Mouse (Mus musculus) granulocyte monocyte progenitor cell, adult 5-6 weeks (primary cell): ENCODE measurements around the gene Slc48a1. TPM values are rescaled to one million over a fixed set of nuclear protein-coding genes. Genes with fewer than 3 reads are reported as not detected.

ENCODE experiments used
- ATAC-seq: replicated peaks from 2 replicates; pipeline ENCODE4 v1.8.0; 2016; ENCODE audit warnings: mild to moderate bottlenecking, moderate TSS enrichment, inconsistent platforms; ENCODE audit not compliant: poor library complexity, severe bottlenecking
- total RNA-seq, 2 experiments: library from RNA; stranded (forward) in 1 of 2; stranded (reverse) in 1 of 2; fragments of 200-712, 200-1000 nt in 1 of 2; fragments of >200 nt in 1 of 2; fragmentation: Nextera tagmentation in 1 of 2; gene quantifications; 2 replicates each; pipeline ENCODE4 v1.2.3; 2014 to 2017

The Slc48a1 gene
- total RNA-seq (2014; fragmentation: Nextera tagmentation) = 97.0 and 99.2 TPM in 2 replicates
- total RNA-seq (2017) = 67.6 and 71.6 TPM in 2 replicates

- ATAC-seq = no peak
These were observed at the start of gene Slc48a1 for GRCm38 (mm10) chr15:97778311-97779098. TSS of gene Slc48a1 (plus strand) at chr15:97778520.

GRCm38 (mm10) chr15:97728804-97729203 is 49.5 kb upstream of the Slc48a1 start:
- no peak for ATAC-seq

- no peak for ATAC-seq
These were observed 48.0 kb upstream of the Slc48a1 start for GRCm38 (mm10) chr15:97730365-97730764.

- ATAC-seq = peak; percentile 24; the same call in 1 of the 2 replicates
These were observed 47.2 kb upstream of the Slc48a1 start, which contains the start of gene Endou for GRCm38 (mm10) chr15:97731111-97731510. TSS of gene Endou (minus strand) at chr15:97731339.

- no peak for ATAC-seq
These were observed 46.3 kb upstream of the Slc48a1 start for GRCm38 (mm10) chr15:97731988-97732387.

GRCm38 (mm10) chr15:97738923-97739322 is 39.4 kb upstream of the Slc48a1 start:
- no peak for ATAC-seq

- no peak for ATAC-seq
These were observed 38.0 kb upstream of the Slc48a1 start for GRCm38 (mm10) chr15:97740283-97740732.

GRCm38 (mm10) chr15:97741662-97742061 is 36.7 kb upstream of the Slc48a1 start:
- no peak for ATAC-seq

GRCm38 (mm10) chr15:97742074-97742473 is 36.2 kb upstream of the Slc48a1 start:
- ATAC-seq = no peak

- peak; percentile 24; the same call in 1 of the 2 replicates for ATAC-seq
These were observed 35.7 kb upstream of the Slc48a1 start for GRCm38 (mm10) chr15:97742600-97742999.

- no peak for ATAC-seq
These were observed 35.1 kb upstream of the Slc48a1 start for GRCm38 (mm10) chr15:97743210-97743609.

- ATAC-seq = no peak
These were observed 34.3 kb upstream of the Slc48a1 start for GRCm38 (mm10) chr15:97743961-97744525.

- ATAC-seq = peak; percentile 57
These were observed 33.4 kb upstream of the Slc48a1 start for GRCm38 (mm10) chr15:97744930-97745329.

GRCm38 (mm10) chr15:97745331-97745730 is 33.0 kb upstream of the Slc48a1 start:
- ATAC-seq = no peak

- no peak for ATAC-seq
These were observed 32.0 kb upstream of the Slc48a1 start for GRCm38 (mm10) chr15:97746278-97746677.

GRCm38 (mm10) chr15:97746748-97747147 is 31.6 kb upstream of the Slc48a1 start:
- no peak for ATAC-seq

GRCm38 (mm10) chr15:97747486-97747885 is 30.8 kb upstream of the Slc48a1 start:
- ATAC-seq = no peak

GRCm38 (mm10) chr15:97748309-97748708 is 30.0 kb upstream of the Slc48a1 start:
- no peak for ATAC-seq

GRCm38 (mm10) chr15:97748964-97749363 is 29.4 kb upstream of the Slc48a1 start:
- no peak for ATAC-seq

- no peak for ATAC-seq
These were observed 28.9 kb upstream of the Slc48a1 start for GRCm38 (mm10) chr15:97749397-97749796.

- ATAC-seq = peak; percentile 58
These were observed 28.5 kb upstream of the Slc48a1 start for GRCm38 (mm10) chr15:97749841-97750240.
